Mouse (Mus musculus): ENCODE results near the gene Elf2. TPM values are rescaled to one million over a fixed set of nuclear protein-coding genes. Genes with fewer than 3 reads are reported as not detected.
"Not testable (repeated sequence)": the region's sequence is repeated elsewhere in the genome, so short reads cannot be mapped to it uniquely, and the experiment has no call there.

Elf2 gene
- polyA plus RNA-seq, 1 experiment from 2014 or later, result 44.2 TPM

DNA sequence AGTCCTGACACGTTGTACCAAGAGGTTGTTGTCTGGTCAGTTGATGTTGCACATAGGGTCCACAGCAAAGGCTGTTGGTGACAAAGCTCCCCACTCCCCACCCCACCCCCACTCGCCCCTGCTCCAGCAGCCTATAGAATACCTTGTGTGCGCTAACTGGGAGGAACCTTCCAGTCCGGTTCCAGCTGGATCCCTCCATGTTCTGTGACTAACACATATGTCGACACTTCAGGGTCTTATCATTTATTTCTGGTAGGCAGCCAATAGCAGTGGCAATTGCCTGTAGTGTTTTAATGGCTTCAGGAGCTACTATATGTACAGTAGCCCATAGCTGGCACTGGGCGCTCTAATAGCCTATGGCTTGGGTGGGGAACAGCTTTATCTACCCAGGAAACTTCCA, 118.2 kb downstream of the Elf2 start:
- Histone ChIP-seq H3K27me3 (ENCODE audit: poor library complexity, severe bottlenecking) (peaks cover 7% of the 10 kb centered on the region), H3K4me3 (no peak overlapping the region), H3K36me3 (replicated peaks) (peaks cover 6% of the 10 kb centered on the region; the same call in 1 of the 2 replicates), H3K4me1 (peaks cover 44% of the 10 kb centered on the region), H3K27ac (no peak overlapping the region), H3K9me3 (no peaks in the 10 kb centered on the region)
- WGBS, result 91% methylated on average over 6 of the region's 6 CpGs
- no peak for DNase-seq (ENCODE audit: extremely low spot score, low spot score)

DNA sequence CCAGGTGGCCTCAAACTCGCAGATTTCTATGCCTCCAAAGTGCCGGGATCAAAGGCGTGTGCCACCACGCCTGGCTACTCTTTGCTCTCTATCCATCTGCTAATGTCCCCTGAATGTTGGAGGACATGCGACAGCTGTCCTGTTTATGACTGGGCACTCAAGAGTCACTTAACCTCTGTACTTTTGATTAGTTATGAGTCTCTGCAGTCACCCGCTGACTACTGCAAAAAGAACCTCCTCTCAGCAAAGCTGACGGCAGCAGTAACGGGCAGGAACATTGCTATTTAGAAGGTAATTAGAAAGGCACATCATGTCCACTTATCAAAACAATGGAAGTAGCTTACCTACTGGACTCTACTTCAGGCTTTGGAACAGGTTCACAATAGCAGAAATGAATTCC, 118.6 kb downstream of the Elf2 start:
- H3K9me3 ChIP-seq, result no peaks in the 10 kb centered on the region
- no peak for DNase-seq (ENCODE audit: extremely low spot score, low spot score)
- 81% methylated on average over 8 of the region's 8 CpGs for WGBS
- H3K4me1 ChIP-seq, result peaks cover 42% of the 10 kb centered on the region
- no peak overlapping the region for H3K4me3 ChIP-seq
- H3K27ac ChIP-seq, result no peak overlapping the region
- H3K36me3 ChIP-seq (replicated peaks), result peaks cover 6% of the 10 kb centered on the region; the same call in 1 of the 2 replicates
- peaks cover 7% of the 10 kb centered on the region for H3K27me3 ChIP-seq (ENCODE audit: poor library complexity, severe bottlenecking)

- WGBS, result 50% methylated on average over 4 of the region's 4 CpGs
- DNase-seq (ENCODE audit: extremely low spot score, low spot score), result no peak
- H3K4me1 ChIP-seq, result peaks cover 32% of the 10 kb centered on the region
- H3K4me3 ChIP-seq, result no peak overlapping the region
- peaks cover 7% of the 10 kb centered on the region for H3K27me3 ChIP-seq (ENCODE audit: poor library complexity, severe bottlenecking)
- H3K27ac ChIP-seq, result no peak overlapping the region
- no peaks in the 10 kb centered on the region for H3K9me3 ChIP-seq
- H3K36me3 ChIP-seq (replicated peaks), result no peaks in the 10 kb centered on the region
These were observed 119.6 kb downstream of the Elf2 start for GRCm38 (mm10) chr3:51220846-51221245.

DNA sequence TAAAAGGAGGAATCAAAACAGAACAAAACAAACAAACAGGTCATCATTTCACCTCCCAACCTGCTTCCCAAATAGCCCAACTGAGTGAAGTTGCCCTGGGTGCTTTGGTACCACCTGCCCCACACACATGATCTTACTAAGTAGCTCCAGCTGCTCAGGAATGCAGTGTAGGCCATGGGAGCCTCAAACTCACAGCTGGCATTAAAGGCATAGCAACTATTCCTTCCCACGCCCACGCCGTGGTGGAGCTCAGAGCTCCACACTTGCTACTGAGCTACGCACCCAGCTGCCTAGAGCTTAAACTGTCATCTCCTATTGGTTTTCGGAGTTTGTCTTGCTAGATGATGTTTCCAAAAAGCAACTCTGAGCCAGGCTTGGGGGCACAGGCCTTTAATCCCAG, 121.2 kb downstream of the Elf2 start:
- Histone ChIP-seq H3K36me3 (replicated peaks) (no peaks in the 10 kb centered on the region), H3K27ac (no peak overlapping the region), H3K4me3 (no peak overlapping the region), H3K4me1 (peaks cover 22% of the 10 kb centered on the region), H3K27me3 (ENCODE audit: poor library complexity, severe bottlenecking) (peaks cover 7% of the 10 kb centered on the region), H3K9me3 (no peaks in the 10 kb centered on the region)
- WGBS, result 89% methylated on average over 5 of the region's 5 CpGs
- no peak for DNase-seq (ENCODE audit: extremely low spot score, low spot score)

DNA sequence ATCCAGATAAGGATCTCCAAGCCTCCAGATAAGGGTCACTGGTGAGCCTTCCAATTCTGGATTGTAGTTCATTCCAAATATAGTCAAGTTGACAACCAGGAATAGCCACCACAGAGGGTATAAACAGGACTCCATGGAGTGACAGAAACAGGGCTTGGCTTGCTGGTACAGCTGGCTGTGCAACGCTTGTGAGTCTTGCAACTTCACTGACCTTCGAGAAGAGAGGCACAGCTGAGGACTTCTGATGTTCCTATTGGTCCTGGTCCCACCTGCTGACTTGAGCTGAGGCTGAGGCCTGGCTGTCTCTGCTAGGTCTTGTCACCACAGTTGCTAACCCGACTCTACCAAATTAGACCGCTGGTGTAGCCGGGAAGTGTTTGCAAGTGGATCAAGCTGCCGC, 122.1 kb downstream of the Elf2 start:
- H3K27ac ChIP-seq; H3K36me3 ChIP-seq (replicated peaks); H3K27me3 ChIP-seq (ENCODE audit: poor library complexity, severe bottlenecking); H3K9me3 ChIP-seq; DNase-seq (ENCODE audit: extremely low spot score, low spot score); H3K4me3 ChIP-seq: not testable (repeated sequence)
- H3K4me1 ChIP-seq, result peaks cover 14% of the 10 kb centered on the region
- 90% methylated on average over 6 of the region's 6 CpGs for WGBS

- not testable (repeated sequence) for DNase-seq (ENCODE audit: extremely low spot score, low spot score); H3K36me3 ChIP-seq (replicated peaks); H3K4me1 ChIP-seq; H3K27me3 ChIP-seq (ENCODE audit: poor library complexity, severe bottlenecking); H3K27ac ChIP-seq; H3K9me3 ChIP-seq; H3K4me3 ChIP-seq
- WGBS, result 84% methylated on average over 7 of the region's 10 CpGs
These were observed 124.1 kb downstream of the Elf2 start for GRCm38 (mm10) chr3:51216351-51216750.

DNA sequence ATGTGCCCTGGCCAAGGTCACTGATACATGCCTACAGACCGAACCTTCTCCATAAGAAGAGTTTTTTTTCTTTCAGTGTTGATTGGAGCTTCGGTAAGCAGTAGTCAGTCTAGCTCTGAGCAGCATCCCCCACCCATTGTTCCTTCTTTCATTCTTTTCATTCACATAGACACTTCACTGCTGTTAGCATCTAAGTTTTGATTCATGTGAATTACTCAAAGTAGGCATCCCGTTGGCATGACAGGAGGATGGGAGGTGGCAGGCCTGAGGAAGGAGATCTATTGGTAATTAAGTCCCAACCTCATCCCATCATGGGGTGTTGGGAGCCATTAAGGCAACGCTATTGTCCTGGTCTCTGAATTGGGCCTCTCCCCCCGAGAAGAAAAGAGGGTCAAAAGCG, 124.8 kb downstream of the Elf2 start:
- no peaks in the 10 kb centered on the region for H3K27me3 ChIP-seq (ENCODE audit: poor library complexity, severe bottlenecking)
- 89% methylated on average over 6 of the region's 6 CpGs for WGBS
- no peak overlapping the region for H3K4me3 ChIP-seq
- no peaks in the 10 kb centered on the region for H3K4me1 ChIP-seq
- DNase-seq (ENCODE audit: extremely low spot score, low spot score), result no peak
- no peak overlapping the region for H3K27ac ChIP-seq
- H3K36me3 ChIP-seq (replicated peaks), result no peaks in the 10 kb centered on the region
- H3K9me3 ChIP-seq, result no peaks in the 10 kb centered on the region

GRCm38 (mm10) chr3:51213111-51213510, 127.4 kb downstream of the Elf2 start:
- Histone ChIP-seq H3K27ac (no peak overlapping the region), H3K4me3 (no peak overlapping the region), H3K9me3 (peaks cover 3% of the 10 kb centered on the region; the same call in 1 of the 2 replicates), H3K27me3 (ENCODE audit: poor library complexity, severe bottlenecking) (no peaks in the 10 kb centered on the region), H3K4me1 (peaks cover 6% of the 10 kb centered on the region), H3K36me3 (replicated peaks) (no peaks in the 10 kb centered on the region)
- DNase-seq (ENCODE audit: extremely low spot score, low spot score), result no peak
- WGBS, result 95% methylated on average over 3 of the region's 3 CpGs

DNA sequence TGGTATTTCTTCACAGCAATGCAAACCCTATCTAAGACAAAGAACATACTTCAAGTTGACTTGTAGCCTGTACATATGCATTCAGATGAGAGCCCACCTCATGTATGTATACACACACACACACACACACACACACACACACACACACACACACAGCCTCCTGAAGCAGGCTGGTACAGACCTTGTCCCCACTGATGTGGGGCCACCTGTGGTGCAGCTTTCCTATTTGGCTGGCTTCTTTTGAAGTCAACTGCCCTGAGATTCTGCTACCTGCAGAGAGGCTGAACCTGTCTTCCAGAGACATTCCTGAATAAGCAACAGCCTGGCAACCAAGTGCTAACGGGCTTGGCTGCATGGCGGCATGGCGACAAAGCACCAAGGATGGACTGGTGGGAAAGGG, 130.0 kb downstream of the Elf2 start:
- peaks cover 15% of the 10 kb centered on the region for H3K4me1 ChIP-seq
- 95% methylated on average over 3 of the region's 3 CpGs for WGBS
- H3K36me3 ChIP-seq (replicated peaks), result no peaks in the 10 kb centered on the region
- DNase-seq (ENCODE audit: extremely low spot score, low spot score), result no peak
- no peak overlapping the region for H3K27ac ChIP-seq
- H3K27me3 ChIP-seq (ENCODE audit: poor library complexity, severe bottlenecking), result no peaks in the 10 kb centered on the region
- H3K4me3 ChIP-seq, result no peak overlapping the region
- H3K9me3 ChIP-seq, result peaks cover 3% of the 10 kb centered on the region; the same call in 1 of the 2 replicates

DNA sequence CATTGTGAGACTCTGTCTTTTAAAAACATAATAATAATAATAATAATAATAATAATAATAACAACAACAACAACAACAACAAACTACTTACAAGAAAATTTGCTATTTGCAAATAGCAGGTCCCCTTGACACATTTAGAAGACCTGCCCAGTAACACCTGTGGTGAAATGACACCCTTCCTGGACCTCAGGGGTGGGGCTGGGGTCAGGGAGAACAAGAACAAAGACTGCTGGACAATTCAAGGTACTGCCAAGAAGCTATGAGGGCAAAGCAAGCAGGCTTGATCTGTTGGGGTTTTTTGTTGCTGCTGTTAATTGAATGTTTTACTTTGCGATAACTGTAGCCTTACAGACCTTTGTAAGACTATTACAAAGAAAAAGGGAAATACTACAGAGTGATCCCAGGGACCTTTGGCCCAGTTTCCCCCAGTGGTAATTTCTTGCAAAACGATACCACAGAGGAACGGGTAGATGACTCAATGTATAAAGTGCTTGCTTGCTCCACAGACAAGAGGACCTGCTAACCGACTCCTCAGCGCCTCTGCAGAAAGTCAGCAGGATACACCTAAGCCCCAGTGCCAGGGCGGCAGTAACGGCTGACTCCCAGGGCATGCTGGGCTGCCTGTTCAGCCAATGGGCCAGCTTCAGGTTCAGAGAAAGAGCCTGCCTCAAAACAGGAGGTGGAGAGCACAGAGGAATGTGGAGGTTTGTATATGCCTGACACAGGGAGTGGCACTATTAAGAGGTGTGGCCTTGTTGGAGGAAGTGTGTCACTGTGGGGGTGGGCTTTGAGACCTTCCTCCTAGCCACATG, 130.8 kb downstream of the Elf2 start:
- Histone ChIP-seq H3K27ac (no peak overlapping the region), H3K27me3 (ENCODE audit: poor library complexity, severe bottlenecking) (no peaks in the 10 kb centered on the region), H3K9me3 (peaks cover 5% of the 10 kb centered on the region; the same call in 1 of the 2 replicates), H3K4me3 (no peak overlapping the region), H3K4me1 (peaks cover 15% of the 10 kb centered on the region), H3K36me3 (replicated peaks) (no peaks in the 10 kb centered on the region)
- no peak for DNase-seq (ENCODE audit: extremely low spot score, low spot score)
- WGBS, result 89% methylated on average over 7 of the region's 7 CpGs

DNA sequence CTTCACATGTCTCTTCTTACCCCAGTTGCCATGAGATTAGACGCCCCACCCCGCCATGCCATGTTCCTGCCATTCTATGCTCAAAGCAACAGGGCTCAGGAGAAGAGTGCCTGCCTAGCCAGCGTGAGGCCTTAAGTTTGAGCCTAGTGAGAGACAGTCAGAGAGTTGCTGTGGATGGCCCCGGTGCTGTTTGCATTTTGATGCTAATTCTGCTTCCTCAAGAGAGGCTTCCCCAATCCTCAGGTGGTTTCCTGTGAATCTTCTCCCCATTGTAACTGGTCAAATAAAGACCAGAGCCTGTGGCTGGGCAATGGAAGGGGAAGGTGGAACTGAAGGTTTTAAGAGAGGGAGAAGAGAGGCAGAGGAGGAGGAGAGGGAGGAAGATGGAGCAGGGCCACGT, 131.8 kb downstream of the Elf2 start:
- Histone ChIP-seq H3K4me3 (no peak overlapping the region), H3K36me3 (replicated peaks) (no peaks in the 10 kb centered on the region), H3K27ac (no peak overlapping the region), H3K27me3 (ENCODE audit: poor library complexity, severe bottlenecking) (no peaks in the 10 kb centered on the region), H3K9me3 (peaks cover 6% of the 10 kb centered on the region; the same call in 1 of the 2 replicates), H3K4me1 (peaks cover 15% of the 10 kb centered on the region)
- WGBS, result 42% methylated on average over 5 of the region's 5 CpGs
- DNase-seq (ENCODE audit: extremely low spot score, low spot score), result no peak

- Histone ChIP-seq H3K27ac (no peak overlapping the region), H3K27me3 (ENCODE audit: poor library complexity, severe bottlenecking) (no peaks in the 10 kb centered on the region), H3K36me3 (replicated peaks) (no peaks in the 10 kb centered on the region), H3K9me3 (peaks cover 6% of the 10 kb centered on the region; the same call in 1 of the 2 replicates), H3K4me1 (peaks cover 15% of the 10 kb centered on the region), H3K4me3 (no peak overlapping the region)
- 83% methylated on average over 7 of the region's 7 CpGs for WGBS
- no peak for DNase-seq (ENCODE audit: extremely low spot score, low spot score)
These were observed 133.9 kb downstream of the Elf2 start for GRCm38 (mm10) chr3:51206521-51206920.

GRCm38 (mm10) chr3:51204897-51205296, 135.6 kb downstream of the Elf2 start:
- Histone ChIP-seq H3K27ac (no peak overlapping the region), H3K4me3 (no peak overlapping the region), H3K27me3 (ENCODE audit: poor library complexity, severe bottlenecking) (no peaks in the 10 kb centered on the region), H3K9me3 (peaks cover 3% of the 10 kb centered on the region; the same call in 1 of the 2 replicates), H3K36me3 (replicated peaks) (no peaks in the 10 kb centered on the region), H3K4me1 (peaks cover 14% of the 10 kb centered on the region)
- no peak for DNase-seq (ENCODE audit: extremely low spot score, low spot score)
- 96% methylated on average over 14 of the region's 14 CpGs for WGBS

Measured in forebrain, embryonic 10.5 days (tissue).